Mouse (Mus musculus) sigmoid colon, adult 10 weeks (tissue): ENCODE data around the gene Cux2. TPM values are rescaled to one million over a fixed set of nuclear protein-coding genes. Genes with fewer than 3 reads are reported as not detected.

Source experiments
- polyA plus RNA-seq: library from polyadenylated mRNA; stranded (reverse); fragments of 350-450 nt; fragmentation: Illumina TruSeq; extraction: RNeasy Lipid Tissue Mini Kit (QIAGEN cat#74804); gene quantifications from one replicate; pipeline ENCODE4 v1.2.3, GENCODE M21; 2014; ENCODE audit warnings: low read depth, low replicate concordance

The Cux2 gene
- polyA plus RNA-seq = 0.13 TPM

DNA sequence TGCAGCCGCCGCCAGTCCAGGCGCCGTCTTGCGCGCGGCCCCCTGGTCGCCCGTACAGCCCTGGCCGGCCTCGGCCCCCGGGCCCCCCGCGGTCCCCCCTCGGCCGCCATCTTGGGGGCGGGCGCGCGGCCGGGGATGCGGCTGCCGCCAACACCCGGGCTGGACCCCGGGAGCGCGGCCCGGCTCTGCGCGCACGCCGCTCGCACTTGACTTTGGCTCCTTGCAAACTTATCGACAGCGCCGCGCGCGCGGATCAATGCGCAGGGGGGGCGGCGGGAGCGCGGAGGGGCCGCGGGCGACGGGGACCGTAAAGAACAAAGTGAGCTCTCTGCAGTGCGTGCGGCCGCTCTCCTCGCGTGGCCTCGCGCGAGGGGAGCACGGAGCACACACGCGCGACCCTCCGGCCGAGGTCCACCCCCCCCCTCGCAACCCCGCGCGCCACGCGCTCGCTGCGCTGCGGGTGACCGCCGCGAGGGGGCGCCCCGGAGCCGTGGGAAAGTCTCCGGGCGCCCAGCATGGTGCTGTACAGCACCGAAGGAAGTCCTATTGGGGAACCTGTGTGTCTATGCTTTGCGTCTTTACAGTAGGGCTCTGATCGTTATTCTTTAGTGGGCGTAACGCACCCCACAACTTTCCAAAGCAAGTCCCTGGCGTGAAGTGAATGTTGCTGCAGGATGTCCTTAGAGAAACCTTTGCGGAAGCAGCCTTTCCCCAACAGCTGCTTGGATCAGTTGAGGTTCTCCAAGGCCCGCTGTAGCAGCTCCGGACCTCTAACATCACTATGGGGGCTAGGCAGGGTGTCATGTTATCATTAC lies at the start of gene Cux2:
Cux2 (minus strand) TSS at position 86 of the 815 bp plus-strand sequence.

DNA sequence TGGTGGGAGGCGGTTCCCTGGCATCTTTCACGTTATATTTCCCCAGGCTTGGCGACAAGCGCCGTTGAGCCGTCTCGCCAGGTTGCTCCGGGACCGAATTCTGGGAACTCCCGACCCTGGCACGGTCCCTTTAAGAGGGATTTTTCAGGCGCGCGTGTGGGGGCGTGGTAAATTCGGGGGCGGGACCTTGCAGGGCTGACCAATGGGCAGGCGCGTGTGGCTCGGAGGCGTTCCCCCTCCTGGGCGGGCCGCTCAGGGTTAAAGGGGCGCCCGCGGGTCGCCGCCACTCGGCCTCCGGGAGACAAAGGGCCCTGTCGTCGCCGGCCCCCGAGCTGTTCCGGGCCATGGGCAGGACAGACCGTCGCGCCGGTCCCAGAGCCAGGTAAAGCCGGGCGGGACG lies 201.2 kb downstream of the Cux2 start, which contains the start of gene Pheta1:
Pheta1 (plus strand) TSS at position 242 of the 400 bp plus-strand sequence.

DNA sequence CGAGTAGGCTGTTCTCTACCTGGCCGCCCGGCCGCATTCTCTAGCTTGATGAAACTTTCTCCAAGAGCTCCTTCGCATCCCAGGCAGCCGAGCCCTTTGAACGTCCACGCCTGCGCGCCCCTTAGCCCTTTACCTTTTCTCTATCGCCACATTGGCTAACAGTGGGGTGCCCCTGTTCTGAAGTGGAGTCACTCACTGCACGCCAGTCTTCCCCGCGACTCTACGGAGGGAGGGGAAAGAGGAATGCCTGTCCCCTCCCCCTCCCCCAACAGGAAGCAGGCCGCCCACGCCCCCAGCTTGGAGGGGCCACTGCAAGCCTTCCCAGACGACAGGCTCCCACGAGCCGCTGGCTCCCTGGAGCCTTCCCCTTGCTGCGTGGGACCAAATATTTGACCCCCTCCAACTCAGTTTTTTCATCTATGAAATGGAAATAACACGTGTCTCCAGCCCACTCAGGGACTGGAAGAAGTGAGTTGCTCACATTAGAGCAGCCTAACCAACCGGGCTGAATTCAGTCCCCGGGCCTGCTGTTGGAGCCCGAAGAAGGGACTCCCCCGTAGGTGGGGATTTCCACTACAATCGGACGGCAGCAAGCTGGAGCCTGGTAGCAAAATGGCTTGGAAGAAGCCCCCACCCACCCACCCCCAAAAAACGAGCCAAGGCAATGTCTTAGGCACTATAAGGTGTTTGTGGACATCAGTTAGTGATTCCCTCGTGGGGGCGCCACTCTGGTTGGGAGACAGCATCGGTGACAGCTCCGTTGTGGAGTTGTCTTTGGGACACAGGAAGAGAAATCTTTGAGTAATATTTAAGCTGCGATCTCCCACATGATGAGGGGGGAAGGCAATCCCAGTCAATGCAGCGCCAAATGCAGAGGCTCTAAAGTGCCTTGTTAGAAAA lies 212.2 kb downstream of the Cux2 start, which contains the start of gene Sh2b3:
Sh2b3 (minus strand) TSS at position 206 of the 900 bp plus-strand sequence.

Other genes starting within 250 kb of the Cux2 start
- 8.8 TPM for gene Sh2b3, start 212.5 kb downstream of the Cux2 start, polyA plus RNA-seq
- gene Pheta1, start 201.1 kb downstream of the Cux2 start, polyA plus RNA-seq = 1.3 TPM
- gene Myl2, start 50.8 kb upstream of the Cux2 start, polyA plus RNA-seq = not detected
- not detected for gene Ccdc63, start 90.7 kb upstream of the Cux2 start, polyA plus RNA-seq
- gene Ppp1cc, start 108.2 kb upstream of the Cux2 start, polyA plus RNA-seq = 357 TPM
- 0.79 TPM for gene Hvcn1, start 156.7 kb upstream of the Cux2 start, polyA plus RNA-seq
- gene Tctn1, start 214.4 kb upstream of the Cux2 start, polyA plus RNA-seq = 2.3 TPM
- 52.6 TPM for gene Pptc7, start 234.3 kb upstream of the Cux2 start, polyA plus RNA-seq